Mouse (Mus musculus): ENCODE measurements around the gene Rai14.

DNA sequence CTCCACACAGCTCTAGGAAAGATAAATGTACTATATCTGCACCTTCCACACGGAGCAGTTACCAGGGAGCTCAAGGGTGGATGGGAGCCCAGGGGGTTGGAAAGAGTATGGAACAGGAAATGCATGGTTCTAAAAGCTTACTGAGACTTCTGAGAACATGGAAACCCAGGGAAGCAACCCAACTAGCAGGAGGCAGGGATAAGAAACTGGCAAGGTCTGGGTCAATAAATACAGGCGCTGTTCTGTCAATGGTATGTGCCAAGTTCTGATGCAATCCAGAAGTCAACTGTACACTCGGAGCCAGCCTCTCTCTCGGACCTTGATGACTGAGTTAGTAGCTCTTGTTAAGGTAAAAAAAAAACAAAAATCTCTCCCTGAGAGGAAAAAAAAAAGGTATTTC, 42.6 kb downstream of the Rai14 start:
- no peak for TF ChIP-seq CTCF (IDR thresholded peaks at IDR 0.05; ENCODE audit: insufficient read depth, low read depth, low read length)
- TF ChIP-seq POLR2A (IDR thresholded peaks at IDR 0.05; ENCODE audit: insufficient read depth, low read depth, low read length), result no peak

Data from olfactory bulb, adult 2 months (tissue).